Mouse (Mus musculus) kidney, postnatal 36 days (tissue): ENCODE data around the gene Fgf23.

Experiments used
- DNase-seq, 2 experiments: peaks; one replicate each; pipeline ENCODE4 v3.0.0; 2021 to 2022; ENCODE audit warnings: mixed read lengths in 2 of 2

The Fgf23 gene

GRCm38 (mm10) chr6:127072817-127073216 lies at the start of gene Fgf23:
Gene Fgf23, plus strand, starts transcription at chr6:127072902.
- DNase-seq, result no peak

GRCm38 (mm10) chr6:127024836-127025235 lies 47.9 kb upstream of the Fgf23 start:
- DNase-seq, result no peak

- DNase-seq, result peak in 1 of 2 experiments; percentile 17
Measured at GRCm38 (mm10) chr6:127034760-127035159, 37.9 kb upstream of the Fgf23 start.

- DNase-seq, result no peak
Measured at GRCm38 (mm10) chr6:127044909-127045308, 27.8 kb upstream of the Fgf23 start.

GRCm38 (mm10) chr6:127050847-127051246 lies 21.9 kb upstream of the Fgf23 start:
- no peak for DNase-seq

- no peak for DNase-seq
Measured at GRCm38 (mm10) chr6:127056990-127057588, 15.6 kb upstream of the Fgf23 start.

GRCm38 (mm10) chr6:127059975-127060374 lies 12.7 kb upstream of the Fgf23 start:
- no peak for DNase-seq

GRCm38 (mm10) chr6:127063915-127064314 lies 8.8 kb upstream of the Fgf23 start:
- no peak for DNase-seq

GRCm38 (mm10) chr6:127064815-127065214 lies 7.9 kb upstream of the Fgf23 start:
- no peak for DNase-seq

- DNase-seq, result peak; percentile 3 to 37
Measured at GRCm38 (mm10) chr6:127079867-127080731, 7.4 kb downstream of the Fgf23 start.

GRCm38 (mm10) chr6:127081820-127082219 lies 9.1 kb downstream of the Fgf23 start:
- DNase-seq, result no peak

- DNase-seq, result peak in 1 of 2 experiments; percentile 39
Measured at GRCm38 (mm10) chr6:127086739-127087138, 14.0 kb downstream of the Fgf23 start.

- peak in 1 of 2 experiments; percentile 51 for DNase-seq
Measured at GRCm38 (mm10) chr6:127094565-127094964, 21.9 kb downstream of the Fgf23 start.

- no peak for DNase-seq
Measured at GRCm38 (mm10) chr6:127103506-127104275, 31.0 kb downstream of the Fgf23 start.

GRCm38 (mm10) chr6:127104396-127105029 lies 31.8 kb downstream of the Fgf23 start:
- no peak for DNase-seq

- DNase-seq, result peak in 1 of 2 experiments; percentile 53
Measured at GRCm38 (mm10) chr6:127105107-127105506, 32.4 kb downstream of the Fgf23 start.

- no peak for DNase-seq
Measured at GRCm38 (mm10) chr6:127106189-127106588, 33.5 kb downstream of the Fgf23 start.

- DNase-seq, result no peak
Measured at GRCm38 (mm10) chr6:127106726-127107125, 34.0 kb downstream of the Fgf23 start.

GRCm38 (mm10) chr6:127107413-127107812 lies 34.7 kb downstream of the Fgf23 start:
- DNase-seq, result no peak

GRCm38 (mm10) chr6:127108368-127109060 lies 35.8 kb downstream of the Fgf23 start:
- no peak for DNase-seq

- peak; percentile 94 to 95 for DNase-seq
Measured at GRCm38 (mm10) chr6:127109402-127109930, 36.8 kb downstream of the Fgf23 start, which contains the start of gene Tigar. Gene Tigar, minus strand, starts transcription at chr6:127109557.
